Mouse (Mus musculus) G1E (cell line): ENCODE results near the gene Rbm47.

Experiments used
- CTCF ChIP-seq: IDR thresholded peaks from 2 replicates; pipeline ENCODE4 v1.5.1; 2012; ENCODE audit warnings: low read depth, low read length, inconsistent platforms, mixed read lengths
- GATA1 ChIP-seq: IDR thresholded peaks from 2 replicates; pipeline ENCODE4 v1.6.1; 2012; ENCODE audit warnings: borderline replicate concordance, low read length, inconsistent platforms, mixed read lengths
- GATA2 ChIP-seq: IDR thresholded peaks from 2 replicates; pipeline ENCODE4 v1.6.1; 2012; ENCODE audit warnings: low read depth, low read length, inconsistent platforms, borderline replicate concordance
- POLR2AphosphoS5 ChIP-seq: IDR thresholded peaks from 2 replicates; pipeline ENCODE4 v1.6.1; 2012; ENCODE audit warnings: low read depth, low read length, inconsistent platforms; ENCODE audit not compliant: insufficient replicate concordance
- TAL1 ChIP-seq: conservative IDR thresholded peaks from 2 replicates; pipeline ENCODE4 v1.6.1; 2012; ENCODE audit warnings: low read depth, low read length, inconsistent platforms, mixed read lengths

- TF ChIP-seq CTCF (no peak), POLR2AphosphoS5 (no peak), GATA1 (no peak), TAL1 (no peak), GATA2 (no peak)
These were observed 96.1 kb downstream of the Rbm47 start for GRCm38 (mm10) chr5:66076685-66077301.
